Mouse (Mus musculus) left cerebral cortex, postnatal 36 days (tissue): ENCODE measurements around the gene Ago1. TPM values are rescaled to one million over a fixed set of nuclear protein-coding genes. Genes with fewer than 3 reads are reported as not detected.
A peak's percentile ranks its signal among the peaks of the same experiment; 100 is the strongest.

Source experiments
- DNase-seq, 2 experiments: peaks; one replicate each; pipeline ENCODE4 v3.0.0; 2021 to 2022; ENCODE audit warnings: low spot score in 2 of 2, mixed read lengths in 1 of 2
- intact Hi-C: fragments of 180-260 bp; cut with DNase I; formaldehyde crosslinking; loops from one replicate; pipeline ENCODE4 v1.15.1; 2025
- total RNA-seq, 2 experiments: library from RNA; stranded (reverse); gene quantifications; 2 replicates each; pipeline ENCODE4 v1.2.3; 2021

Gene Ago1
- total RNA-seq, 2 experiments from 2014 or later: 44.3 to 49.1 TPM

DNA sequence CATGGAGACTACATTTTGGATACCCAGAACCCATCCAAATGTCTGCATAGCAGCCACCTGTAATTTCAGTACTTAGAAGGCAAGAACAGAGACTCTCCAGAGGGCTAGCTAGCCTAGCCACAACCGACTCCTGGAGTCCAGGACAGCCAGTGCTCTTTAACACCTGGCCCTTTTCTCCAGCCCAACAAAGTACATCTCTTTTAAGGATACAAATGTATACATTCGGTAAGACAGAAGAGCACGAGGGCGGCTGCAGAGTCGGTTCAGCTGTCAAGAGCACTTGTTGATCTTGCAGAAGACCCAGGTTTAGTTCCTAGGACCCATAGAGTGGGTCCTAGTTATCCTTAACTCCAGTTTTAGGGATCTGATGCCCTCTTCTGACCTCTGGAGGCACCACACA lies 13.1 kb upstream of the Ago1 start:
- intact Hi-C loops: no loop called here
- DNase-seq: no peak

DNA sequence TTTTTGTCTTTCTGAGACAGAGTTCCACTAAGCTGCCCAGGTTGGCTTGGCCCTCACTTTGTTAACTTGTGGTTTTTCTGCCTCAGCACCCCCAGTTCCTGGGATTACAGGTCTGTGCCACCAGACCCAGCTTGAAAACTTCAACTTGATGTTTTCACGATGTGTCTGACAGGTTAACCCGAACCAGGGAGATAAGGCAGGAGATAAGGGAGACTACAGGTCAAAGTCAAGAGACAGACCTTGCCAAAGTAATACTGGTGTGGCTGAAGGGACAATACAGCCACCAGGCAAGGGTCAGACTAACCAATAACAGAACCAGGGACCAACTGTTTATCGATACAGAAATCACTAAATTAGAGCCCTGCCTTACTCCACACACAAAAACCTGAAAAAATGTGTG lies 11.9 kb upstream of the Ago1 start:
- no peak for DNase-seq
- intact Hi-C loops: no loop called here

DNA sequence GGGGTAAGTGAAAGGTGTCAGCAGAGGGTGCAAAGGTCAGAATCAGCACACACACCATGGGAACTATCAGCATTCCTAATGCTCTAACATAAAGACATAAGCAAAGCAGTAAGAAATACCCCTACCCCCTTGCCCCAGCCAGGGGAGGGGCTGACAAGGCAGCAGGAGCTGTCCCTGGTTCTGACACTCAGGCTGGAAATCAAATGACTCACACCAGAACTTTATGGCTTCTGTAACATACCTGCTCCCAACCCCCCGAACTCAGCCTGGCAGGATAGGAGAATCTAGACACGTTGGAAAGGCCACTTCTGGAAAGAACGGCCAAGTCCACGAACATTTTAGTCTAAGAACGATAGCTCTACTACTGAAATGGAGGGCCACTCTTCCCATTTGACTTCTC lies 4.6 kb upstream of the Ago1 start:
- intact Hi-C loops: no loop called here
- DNase-seq: no peak

DNA sequence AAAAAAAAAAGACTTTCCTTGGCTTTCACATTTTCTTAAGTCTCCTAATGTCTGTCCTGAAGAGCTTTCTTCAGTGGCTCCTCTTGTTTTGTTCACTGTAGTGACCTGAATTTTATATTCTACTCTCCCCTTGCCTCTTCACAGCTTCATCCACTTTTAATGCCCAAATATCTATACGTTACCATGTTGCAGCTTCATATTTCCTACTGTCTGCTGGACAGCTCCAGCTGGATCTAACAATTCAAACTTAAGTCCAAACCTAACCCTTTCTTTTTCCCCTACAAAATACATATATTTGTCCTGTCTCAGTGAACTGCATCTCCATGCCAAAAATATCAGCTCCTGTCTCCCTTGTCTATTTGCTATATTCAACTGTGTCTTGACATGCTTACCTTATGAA lies 951 bp upstream of the Ago1 start:
- no peak for DNase-seq
- intact Hi-C loops: no loop called here

DNA sequence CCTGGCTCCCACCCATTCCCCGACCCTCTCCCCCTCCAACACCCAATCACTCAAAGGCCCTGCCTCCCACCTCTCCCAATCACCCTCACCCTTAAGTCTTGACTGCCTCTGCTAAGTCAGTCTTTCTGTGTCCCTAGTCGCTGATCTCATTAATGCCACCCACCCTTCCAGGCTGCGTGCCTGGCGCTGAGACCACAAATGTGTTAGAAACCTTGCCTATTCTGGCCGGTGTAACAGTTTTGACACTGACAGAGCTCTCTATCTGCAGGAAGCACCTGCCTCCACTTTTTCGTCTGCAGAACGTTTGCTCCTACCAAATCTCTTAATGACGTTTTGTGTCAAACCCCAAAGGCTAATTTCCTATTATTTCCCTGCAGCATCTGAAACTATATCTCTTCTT lies 542 bp upstream of the Ago1 start:
- intact Hi-C loops: no loop called here
- DNase-seq: no peak

DNA sequence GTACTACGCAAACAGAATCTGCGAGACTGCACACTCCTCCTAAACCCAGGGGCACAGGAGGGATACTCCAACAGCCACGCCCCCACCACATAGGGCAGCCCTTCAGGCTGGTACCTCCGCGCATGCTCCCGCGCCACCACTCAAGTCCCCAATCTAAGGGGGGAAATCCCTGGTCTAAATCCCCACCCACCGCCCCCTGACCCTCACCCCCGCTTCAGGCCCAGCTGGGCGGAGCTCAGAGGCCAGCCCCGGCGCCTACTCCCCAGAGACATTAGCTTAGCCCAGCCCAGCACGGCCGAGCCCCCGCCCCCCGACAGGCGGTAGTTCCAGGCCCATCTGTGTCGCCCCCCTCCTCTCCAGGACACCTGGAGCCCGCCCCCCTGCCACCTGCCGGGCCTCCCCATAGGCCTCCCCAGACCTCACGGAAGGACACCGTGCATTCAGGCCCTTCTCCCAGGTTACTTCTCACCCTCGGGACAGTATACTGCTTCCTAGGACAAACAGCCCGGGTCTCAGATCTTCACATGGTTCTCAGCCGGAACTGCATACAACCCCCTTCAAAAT lies 580 bp downstream of the Ago1 start:
- intact Hi-C loops: no loop called here
- peak; percentile 34 to 51 for DNase-seq

DNA sequence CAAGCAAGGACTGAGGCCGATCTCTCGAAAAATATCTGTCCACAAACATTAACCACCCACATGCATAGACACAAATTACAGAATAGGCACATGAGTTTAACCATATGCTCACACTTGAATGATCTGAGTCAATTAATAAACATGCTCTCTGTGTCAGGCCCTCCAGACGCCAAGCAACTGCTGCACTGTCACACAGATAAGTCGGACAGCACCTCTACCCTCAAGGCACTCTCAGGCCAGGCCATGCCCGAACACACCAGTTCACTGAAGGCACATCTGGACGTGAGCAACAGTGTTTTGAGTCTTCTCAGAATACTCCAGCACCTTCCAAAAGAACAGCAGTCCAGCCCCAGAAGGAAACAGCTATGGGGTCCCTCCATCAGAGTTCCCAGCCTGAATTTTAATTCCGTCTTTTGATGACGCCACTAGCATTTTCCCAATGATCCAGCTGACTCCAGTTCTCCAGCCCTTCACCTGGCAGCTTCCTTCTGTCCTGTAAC lies 2.1 kb downstream of the Ago1 start:
- intact Hi-C loops: no loop called here

DNA sequence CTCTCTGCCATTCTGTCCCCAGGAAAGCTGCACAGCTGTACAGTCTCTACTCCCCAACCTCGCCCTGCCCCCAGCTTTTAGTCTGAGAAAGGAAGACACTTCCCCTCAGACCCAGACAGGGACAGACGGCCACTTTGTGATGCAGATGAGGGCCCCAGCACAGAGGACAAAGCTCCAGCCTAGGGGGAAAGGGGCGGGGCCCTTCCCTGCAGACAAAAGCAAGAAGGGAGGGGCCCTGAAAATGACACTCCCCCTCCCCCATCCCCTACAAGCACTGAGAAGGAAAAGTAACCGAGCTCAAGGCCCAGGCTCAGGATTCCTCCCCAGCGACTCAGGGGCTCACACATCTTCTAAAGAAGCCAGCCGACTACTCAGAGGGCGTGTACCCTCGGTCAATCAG lies 2.5 kb downstream of the Ago1 start:
- peak in 1 of 2 experiments; percentile 21 for DNase-seq
- intact Hi-C loops: no loop called here

More for the DNA sequence above, 2.1 kb downstream of the Ago1 start:
- no peak for DNase-seq

DNA sequence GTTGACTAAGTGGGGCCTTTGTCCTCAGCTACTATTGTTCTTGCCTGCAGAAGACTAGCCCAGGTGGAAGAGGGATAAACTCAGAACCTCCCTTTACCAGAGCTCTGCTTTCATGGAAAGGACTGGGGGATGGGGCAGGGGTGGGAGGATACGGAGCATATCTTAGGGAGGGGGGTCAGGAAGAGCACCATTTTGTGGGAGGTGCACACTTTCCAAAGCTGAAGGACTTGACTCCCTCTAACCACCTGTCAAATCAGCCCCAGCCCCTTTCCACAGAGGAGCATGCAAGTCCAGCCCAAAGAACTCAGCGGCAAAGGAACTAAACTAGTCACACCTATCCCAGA lies 3.5 kb downstream of the Ago1 start:
- intact Hi-C loops: no loop called here
- DNase-seq: no peak

DNA sequence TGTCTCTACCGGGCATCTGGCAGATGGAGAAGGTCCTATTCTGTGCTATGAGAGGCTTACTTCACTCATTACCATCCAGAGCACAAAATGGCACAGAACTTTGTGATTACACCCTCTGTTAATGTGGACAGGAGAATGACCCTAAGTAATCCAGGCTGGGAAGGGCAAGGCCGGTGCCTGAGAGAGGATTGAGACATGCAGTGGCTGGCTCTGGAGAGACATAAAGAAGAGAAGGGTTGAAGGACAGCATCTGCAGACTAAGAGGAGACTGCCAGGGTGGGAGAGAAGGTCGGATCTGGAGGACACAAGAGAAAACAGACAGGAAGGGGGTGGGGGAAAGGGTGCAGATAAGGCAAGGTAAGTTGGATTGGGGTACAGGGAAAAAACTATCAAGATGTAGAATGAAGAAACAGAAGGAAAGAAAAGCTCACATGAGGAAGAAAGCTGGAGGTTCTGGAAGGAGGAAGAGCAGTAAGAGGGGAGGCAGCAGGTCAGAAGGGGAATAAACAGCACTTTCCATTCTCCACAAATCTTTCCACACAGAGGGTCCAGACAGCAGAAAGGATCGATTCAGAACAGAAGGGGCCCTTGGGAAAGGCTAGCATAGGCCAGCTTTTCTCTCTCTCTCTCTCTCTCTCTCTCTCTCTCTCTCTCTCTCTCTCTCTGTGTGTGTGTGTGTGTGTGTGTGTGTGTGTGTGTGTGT lies 4.0 kb downstream of the Ago1 start:
- no peak for DNase-seq
- intact Hi-C loops: no loop called here

DNA sequence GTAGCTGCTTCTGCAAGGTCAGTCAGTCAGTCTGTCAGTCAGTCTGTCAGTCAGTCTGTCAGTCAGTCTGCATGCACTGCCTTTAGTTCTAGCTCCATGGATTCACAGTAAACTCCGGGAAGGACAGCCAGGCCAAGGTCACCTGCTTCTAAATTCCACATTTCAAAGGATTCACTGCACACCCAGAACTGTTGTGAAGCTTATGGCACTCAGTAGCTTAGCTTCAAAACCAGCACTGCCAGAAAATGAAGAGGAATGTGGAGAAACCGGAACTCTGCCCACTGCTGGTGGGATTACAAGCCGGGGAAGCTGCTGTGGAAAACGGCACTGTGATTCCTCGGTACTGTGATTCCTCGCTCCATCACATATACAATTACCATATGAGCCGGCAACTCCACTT lies 12.9 kb downstream of the Ago1 start:
- no peak for DNase-seq

DNA sequence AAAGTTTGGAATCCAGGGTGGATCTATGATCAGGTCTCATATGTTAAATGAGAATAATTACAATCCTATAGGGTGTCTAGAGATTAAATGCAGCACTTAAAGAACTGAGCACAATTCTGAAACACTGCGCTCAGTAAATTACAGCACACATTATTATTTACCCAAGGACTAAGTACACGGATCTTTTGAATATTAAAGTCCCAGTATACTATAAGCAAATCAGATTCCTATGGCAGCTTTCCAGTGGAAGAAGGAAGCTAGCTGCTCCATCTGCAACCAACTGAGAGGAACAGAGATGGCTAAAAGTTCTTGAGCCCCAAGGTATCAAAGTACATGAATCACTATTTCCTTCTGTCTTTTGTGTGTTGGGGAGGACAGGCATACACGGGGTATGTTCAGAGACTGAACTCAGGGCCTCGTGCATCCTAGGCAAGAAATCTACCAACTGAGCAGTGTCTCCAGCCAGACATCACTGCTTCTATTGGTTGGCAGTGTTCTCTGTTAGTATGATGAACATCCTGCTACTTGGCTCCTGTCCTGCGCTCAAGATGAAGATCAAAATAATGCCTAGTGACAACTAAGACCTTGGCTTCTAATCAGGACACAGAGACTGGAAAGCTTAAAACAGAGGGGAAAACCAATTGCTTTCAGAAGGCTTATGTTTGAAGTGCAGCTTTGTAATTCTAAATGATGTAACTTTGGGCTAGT lies 13.7 kb downstream of the Ago1 start:
- no peak for DNase-seq
- intact Hi-C loops: no loop called here

More for the DNA sequence above, 12.9 kb downstream of the Ago1 start:
- intact Hi-C loops: no loop called here

DNA sequence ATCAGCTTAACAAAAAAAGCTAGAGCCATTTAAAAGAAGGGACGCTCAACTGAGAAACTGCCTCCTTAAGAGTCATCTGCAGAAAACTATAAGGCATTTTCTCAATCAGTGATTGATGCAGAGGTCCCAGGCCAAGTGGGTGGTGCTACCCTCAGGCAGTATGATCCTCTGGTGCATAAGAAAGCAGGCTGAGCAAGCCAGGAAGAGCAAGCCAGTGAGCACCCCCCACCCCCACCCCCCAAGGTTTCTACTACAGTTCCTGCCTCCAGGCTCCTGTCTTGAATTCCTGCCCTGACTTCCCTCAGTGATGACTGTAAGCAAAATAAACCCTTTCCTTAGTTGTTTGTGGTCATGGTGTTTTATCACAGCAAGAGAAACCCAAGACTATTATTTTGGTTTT lies 18.1 kb downstream of the Ago1 start:
- intact Hi-C loops: no loop called here
- DNase-seq: no peak

DNA sequence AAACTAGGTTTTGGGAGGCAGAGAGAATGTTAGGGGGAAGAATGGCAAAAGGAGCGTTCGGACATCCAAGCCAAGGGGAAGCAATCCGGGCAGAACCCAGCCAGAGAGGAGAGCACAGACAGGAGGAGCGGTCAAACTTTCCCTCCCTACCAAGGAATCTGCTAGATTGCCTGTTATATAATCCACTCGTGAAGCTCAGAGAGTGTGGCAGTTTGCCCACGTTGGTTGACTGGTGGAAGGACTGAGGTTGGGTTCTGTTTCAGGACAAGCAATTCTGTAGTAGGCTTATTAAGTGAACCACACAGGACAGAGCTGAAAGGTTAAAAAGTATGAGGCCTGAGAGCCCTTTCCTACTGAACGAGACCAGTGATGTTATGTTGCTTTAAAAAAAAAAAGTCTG lies 21.3 kb downstream of the Ago1 start:
- intact Hi-C loops: no loop called here
- DNase-seq: no peak

DNA sequence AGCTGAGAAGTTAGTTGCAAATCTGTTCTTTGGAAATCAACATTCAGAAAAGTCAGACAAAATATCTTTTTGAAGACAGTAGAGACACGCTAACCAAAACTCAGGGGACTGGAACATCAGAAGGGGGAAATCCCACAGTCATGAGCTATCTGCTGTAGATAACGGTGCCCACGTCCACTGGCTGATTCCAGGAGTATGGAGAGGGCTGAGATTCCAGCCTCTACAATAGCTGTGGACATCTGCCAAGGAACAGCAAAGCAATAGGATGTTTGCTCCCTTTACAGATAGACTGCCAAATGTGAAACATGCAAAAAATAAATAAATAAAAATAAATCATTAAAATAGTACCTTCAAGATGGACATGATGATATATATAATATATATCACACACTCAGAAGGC lies 23.9 kb downstream of the Ago1 start:
- intact Hi-C loops: no loop called here

DNA sequence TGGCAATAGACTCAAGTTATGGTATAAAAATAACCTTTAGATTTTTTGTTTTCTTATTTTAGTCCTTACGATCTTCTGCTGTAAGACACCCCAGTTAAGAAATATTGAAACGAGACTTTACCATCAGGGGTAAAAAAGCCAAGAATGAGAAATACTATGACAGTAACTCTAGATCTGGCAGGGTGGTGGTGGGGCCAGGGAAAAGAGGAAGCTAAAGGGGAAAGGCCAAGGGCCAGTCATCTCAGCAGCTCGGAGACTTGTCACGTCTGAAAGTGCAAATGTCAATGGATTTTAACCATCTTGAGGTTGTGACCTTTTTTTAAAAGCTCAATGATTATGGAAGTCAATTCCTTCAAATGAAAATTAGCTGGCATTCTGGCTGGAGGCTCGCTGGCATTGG lies 30.1 kb downstream of the Ago1 start:
- DNase-seq: no peak
- intact Hi-C loops: no loop called here

More for the DNA sequence above, 23.9 kb downstream of the Ago1 start:
- no peak for DNase-seq

DNA sequence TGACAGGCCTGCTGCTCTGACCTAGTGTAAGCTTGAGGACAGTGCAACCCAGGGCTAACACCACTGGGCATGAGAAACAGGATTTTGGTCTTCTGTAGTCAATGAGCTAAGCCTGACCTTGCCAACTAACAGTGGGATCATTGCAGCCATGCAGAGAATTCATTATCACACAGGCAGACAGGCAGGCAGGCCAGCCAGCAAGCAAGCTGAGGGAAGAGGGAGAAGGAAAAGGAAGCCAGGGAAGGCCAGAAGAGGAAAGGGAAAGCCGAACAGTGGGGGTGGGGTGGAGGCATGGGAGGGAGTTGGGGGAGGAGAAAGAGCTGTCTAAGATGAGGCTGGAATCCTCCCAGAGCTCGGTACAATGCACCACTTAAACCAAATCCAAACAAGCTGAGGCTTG lies 32.1 kb downstream of the Ago1 start:
- DNase-seq: no peak
- intact Hi-C loops: no loop called here

DNA sequence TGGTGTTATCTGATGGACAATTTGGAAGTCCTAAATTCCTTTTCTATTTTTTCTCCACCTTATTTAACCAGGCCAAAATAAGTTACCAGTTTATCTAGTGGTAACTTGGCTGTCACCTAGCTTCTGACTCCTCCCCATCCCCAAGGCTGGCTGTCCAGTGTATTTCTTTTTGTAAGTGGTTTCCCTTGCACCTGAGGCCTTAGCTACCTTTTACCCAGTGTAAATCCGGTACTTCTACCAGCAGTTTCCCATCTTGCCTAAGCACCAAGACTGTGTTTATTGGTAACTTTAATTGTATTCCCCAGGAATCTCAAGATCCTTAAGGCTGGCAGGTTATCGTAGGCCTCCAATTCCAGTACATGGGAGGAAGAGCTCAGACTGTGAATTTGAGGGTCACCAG lies 34.3 kb downstream of the Ago1 start:
- intact Hi-C loops: no loop called here
- DNase-seq: no peak

DNA sequence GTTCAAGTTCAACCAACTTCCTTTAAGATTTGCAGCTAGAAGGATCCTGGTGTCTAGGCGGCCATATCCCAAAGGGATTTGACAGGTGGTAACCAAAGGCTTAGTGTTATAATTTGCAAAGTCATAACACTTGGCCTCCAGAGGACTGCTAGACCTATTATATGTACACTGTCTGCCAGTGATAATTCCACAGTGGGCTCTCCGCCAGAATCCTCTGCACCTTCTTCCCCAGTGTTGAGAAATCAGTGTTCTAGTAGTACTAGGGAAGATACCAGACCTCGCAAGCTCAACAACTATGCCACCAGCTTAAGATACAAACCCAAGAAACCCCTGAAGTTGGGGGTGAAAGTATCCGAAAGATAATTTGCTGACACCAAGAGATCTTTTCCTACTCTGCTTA lies 35.2 kb downstream of the Ago1 start:
- intact Hi-C loops: no loop called here

DNA sequence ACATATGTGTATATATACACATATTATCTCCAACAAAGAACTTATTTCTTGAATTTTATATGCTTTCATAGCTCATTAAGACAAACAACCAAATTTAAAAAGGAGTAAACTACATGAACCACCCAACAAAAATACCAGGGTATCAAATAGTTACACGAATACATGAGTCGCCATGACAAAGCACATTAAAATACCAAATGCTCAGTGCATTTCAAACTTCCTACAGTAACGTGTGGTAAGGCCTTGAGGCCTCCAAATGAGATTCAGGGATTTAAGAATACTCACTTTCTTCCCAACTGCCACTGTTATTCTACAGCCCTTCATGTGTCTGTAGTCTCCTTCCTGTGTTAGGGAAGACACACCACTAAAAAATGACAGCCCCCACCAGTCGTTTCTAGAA lies 36.6 kb downstream of the Ago1 start:
- DNase-seq: no peak
- intact Hi-C loops: no loop called here

More for the DNA sequence above, 35.2 kb downstream of the Ago1 start:
- no peak for DNase-seq
